7 mouse cellular contexts compared by ENCODE assay signal in genomic region chr7:5080010-5080751, GRCm38 (mm10). TPM values are rescaled to one million over a fixed set of nuclear protein-coding genes. Genes with fewer than 3 reads are reported as not detected.
A peak's percentile ranks its signal among the peaks of the same experiment; 100 is the strongest.
DNase-seq lines count a peak whose midpoint lies in the region; ATAC-seq lines count a peak whose summit lies in the region.

Gene Epn1 (plus strand): TSS chr7:5080235.

- peak; percentile 97 for DNase-seq in adrenal gland, adult 2 months
- peak; percentile 93 for DNase-seq in embryo, embryonic 11.5 days (ENCODE audit: low read depth, low spot score)
- peak; percentile 93 to 98 for DNase-seq in gastrocnemius, postnatal 4 days (ENCODE audit: low spot score in 2 of 2)
- peak; percentile 97 to 98 for DNase-seq in left cerebral cortex, postnatal 36 days (ENCODE audit: low spot score in 2 of 2)
- peak; percentile 99 for DNase-seq in midbrain, embryonic 11.5 days (ENCODE audit: low spot score, missing footprints)
- peak; percentile 96 for DNase-seq in skeletal muscle tissue, adult 2 months (ENCODE audit: low read depth, low spot score)

- WGBS in intestine, embryonic 16.5 days: under 1% methylated on average over 80 of the region's 81 CpGs
- WGBS in midbrain, embryonic 11.5 days: under 1% methylated on average over 76 of the region's 81 CpGs

- peaks cover 17% of the 10 kb centered on the region; the same call in 1 of the 2 replicates for H3K36me3 ChIP-seq in intestine, embryonic 16.5 days (ENCODE audit: control insufficient read depth, insufficient read depth, low read length)
- H3K36me3 ChIP-seq in midbrain, embryonic 11.5 days (ENCODE audit: control insufficient read depth, insufficient read depth, low read length): peaks cover 22% of the 10 kb centered on the region

- H3K9ac ChIP-seq in intestine, embryonic 16.5 days (ENCODE audit: low read depth, low read length): peak within 1 kb of the TSS; percentile 99
- peak within 1 kb of the TSS; percentile 96 for H3K9ac ChIP-seq in midbrain, embryonic 11.5 days (ENCODE audit: low read length)

- H3K27me3 ChIP-seq in intestine, embryonic 16.5 days (replicated peaks; ENCODE audit: control insufficient read depth, insufficient read depth, low read length): no peaks in the 10 kb centered on the region
- no peaks in the 10 kb centered on the region for H3K27me3 ChIP-seq in midbrain, embryonic 11.5 days (ENCODE audit: control insufficient read depth, insufficient read depth, low read length)

- no peaks in the 10 kb centered on the region for H3K9me3 ChIP-seq in intestine, embryonic 16.5 days (ENCODE audit: control insufficient read depth, low read length)
- no peaks in the 10 kb centered on the region for H3K9me3 ChIP-seq in midbrain, embryonic 11.5 days (ENCODE audit: control insufficient read depth, low read length)

- peak within 1 kb of the TSS; percentile 73 for H3K4me2 ChIP-seq in intestine, embryonic 16.5 days (ENCODE audit: low read depth, low read length)
- peak within 1 kb of the TSS; percentile 60 for H3K4me2 ChIP-seq in midbrain, embryonic 11.5 days

- intact Hi-C loops in left cerebral cortex, postnatal 36 days (cut with DNase I): loop anchor here (1.0 to 10.0 kb wide), 2 partner anchors 18 to 1435 kb away; partner anchors contain the start of genes Cnot3 and U2af2

- H3K4me1 ChIP-seq in intestine, embryonic 16.5 days (ENCODE audit: control insufficient read depth, insufficient read depth, low read length): peaks cover 10% of the 10 kb centered on the region
- H3K4me1 ChIP-seq in midbrain, embryonic 11.5 days (ENCODE audit: control insufficient read depth, insufficient read depth, low read length): peaks cover 12% of the 10 kb centered on the region

- ATAC-seq in intestine, embryonic 16.5 days: peak; percentile 94
- ATAC-seq in midbrain, embryonic 11.5 days (ENCODE audit: low FRiP score): peak; percentile 98

- H3K27ac ChIP-seq in intestine, embryonic 16.5 days (ENCODE audit: low read length): peak within 1 kb of the TSS; percentile 97
- peak within 1 kb of the TSS; percentile 71 for H3K27ac ChIP-seq in midbrain, embryonic 11.5 days (ENCODE audit: low read depth, low read length)

- peak within 1 kb of the TSS; percentile 100 for H3K4me3 ChIP-seq in intestine, embryonic 16.5 days (ENCODE audit: low read length)
- peak within 1 kb of the TSS; percentile 98 for H3K4me3 ChIP-seq in midbrain, embryonic 11.5 days (ENCODE audit: low read depth, low read length)

RNA-seq across cellular contexts. Expression of gene Epn1, which starts in this region (rescaled TPM):
- 100 to 1,000 TPM; 114 to 169 TPM for total RNA-seq in adrenal gland, adult 2 months (2021)
- 291 and 321 TPM in 2 replicates for polyA plus RNA-seq in adrenal gland, adult 2 months (2012; rRNA removed)
- 100 to 1,000 TPM; 112 to 117 TPM for total RNA-seq in gastrocnemius, postnatal 4 days (2021)
- 75.0 and 87.4 TPM in 2 replicates for polyA plus RNA-seq in intestine, embryonic 16.5 days (2015; fragmentation: Nextera tagmentation; extraction: Ambion mirVana)
- 100 to 1,000 TPM; 435 to 530 TPM for total RNA-seq in left cerebral cortex, postnatal 36 days (2021)
- 47.8 and 56.2 TPM in 2 replicates for polyA plus RNA-seq in midbrain, embryonic 11.5 days (2014; fragmentation: Nextera tagmentation; extraction: Ambion mirVana)

Comparison
In these comparisons a context has a peak if more than half of its experiments do, and no peak if none do; other contexts are left out.
1. Peak in every context shown above with its lines: DNase-seq, ATAC-seq, H3K4me3 ChIP-seq and H3K27ac ChIP-seq.